Mouse (Mus musculus) regulatory T cell (primary cell): ENCODE results near the gene Rab43.
"Not testable (repeated sequence)": the region's sequence is repeated elsewhere in the genome, so short reads cannot be mapped to it uniquely, and the experiment has no call there.

Experiments used
- in situ Hi-C: fragments of 300-600 bp; cut with MboI, MseI; formaldehyde crosslinking; loops from one replicate; pipeline ENCODE4 v1.15.1; 2025; ENCODE audit warnings: high pct_unique_total_duplicates

Rab43 gene

GRCm38 (mm10) chr6:87786621-87787020 is 25.3 kb downstream of the Rab43 start:
- in situ Hi-C loops, result loop anchor here (10.0 kb wide), 1 partner anchor 1648 kb away; no protein-coding TSS in a partner anchor

GRCm38 (mm10) chr6:87784033-87784432 is 27.9 kb downstream of the Rab43 start:
- in situ Hi-C loops, result loop anchor here (10.0 kb wide), 1 partner anchor 1651 kb away; no protein-coding TSS in a partner anchor

GRCm38 (mm10) chr6:87780546-87781301 is 31.2 kb downstream of the Rab43 start:
- in situ Hi-C loops, result loop anchor here (10.0 kb wide), 1 partner anchor 1654 kb away; no protein-coding TSS in a partner anchor

- in situ Hi-C loops, result loop anchor here (10.0 kb wide), 1 partner anchor 1655 kb away; no protein-coding TSS in a partner anchor
Observed at GRCm38 (mm10) chr6:87779174-87780165, 32.5 kb downstream of the Rab43 start.

GRCm38 (mm10) chr6:87778294-87779173 is 33.4 kb downstream of the Rab43 start:
- in situ Hi-C loops, result no loop called here

DNA sequence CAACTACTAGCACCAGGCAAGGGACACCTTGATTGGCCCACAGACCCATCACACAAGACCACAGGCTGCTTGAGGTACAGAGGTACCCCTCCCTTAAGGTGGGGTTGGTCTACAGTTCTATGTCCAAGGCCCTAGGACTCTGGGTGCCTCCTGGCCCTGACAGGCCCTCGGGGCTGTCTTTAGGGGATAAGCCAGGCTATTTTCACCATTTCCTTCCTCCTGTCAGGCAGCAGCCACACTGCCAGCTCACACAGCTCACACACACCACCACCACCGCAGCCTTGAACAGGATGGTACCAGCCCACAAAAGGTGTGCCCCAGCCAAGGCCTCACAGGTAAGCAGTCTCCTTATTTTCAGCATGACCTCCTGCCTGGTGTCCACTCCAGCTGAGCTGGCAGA is 34.1 kb downstream of the Rab43 start, which contains the start of gene Gp9:
TSS of gene Gp9 (plus strand) at position 231 of the 400 bp plus-strand sequence.
- in situ Hi-C loops, result no loop called here

- in situ Hi-C loops, result no loop called here
Observed at GRCm38 (mm10) chr6:87776663-87777062, 35.3 kb downstream of the Rab43 start.

DNA sequence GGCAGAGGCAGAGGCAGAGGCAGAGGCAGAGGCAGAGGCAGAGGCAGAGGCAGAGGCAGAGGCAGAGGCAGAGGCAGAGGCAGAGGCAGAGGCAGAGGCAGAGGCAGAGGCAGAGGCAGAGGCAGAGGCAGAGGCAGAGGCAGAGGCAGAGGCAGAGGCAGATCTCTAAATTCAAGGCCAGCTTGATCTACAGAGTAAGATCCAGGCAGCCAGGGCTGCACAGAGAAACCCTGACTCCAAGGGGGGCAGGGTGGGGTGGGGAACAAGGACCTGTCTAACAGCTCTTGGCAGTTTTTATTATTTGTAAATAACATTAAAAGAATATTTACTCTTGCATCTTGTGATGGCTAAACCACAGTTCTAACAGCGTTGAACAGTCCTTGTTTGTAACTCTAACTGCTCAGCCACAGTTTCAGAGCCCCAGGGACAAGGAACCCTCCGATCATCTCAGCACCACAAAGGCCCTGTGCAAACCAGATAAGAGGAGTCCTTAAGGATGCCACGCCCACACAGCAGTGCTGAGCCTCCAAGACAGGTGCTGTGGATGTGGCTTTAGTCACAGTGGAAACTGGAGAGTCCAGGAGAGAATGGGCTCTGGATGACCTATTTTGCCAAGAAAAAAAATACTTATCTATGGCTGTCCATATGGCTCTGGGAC is 36.2 kb downstream of the Rab43 start:
- in situ Hi-C loops, result no loop called here

GRCm38 (mm10) chr6:87774909-87775308 is 37.1 kb downstream of the Rab43 start:
- in situ Hi-C loops, result no loop called here

GRCm38 (mm10) chr6:87774466-87774865 is 37.5 kb downstream of the Rab43 start:
- in situ Hi-C loops, result no loop called here

GRCm38 (mm10) chr6:87770626-87771025 is 41.3 kb downstream of the Rab43 start:
- in situ Hi-C loops, result no loop called here

DNA sequence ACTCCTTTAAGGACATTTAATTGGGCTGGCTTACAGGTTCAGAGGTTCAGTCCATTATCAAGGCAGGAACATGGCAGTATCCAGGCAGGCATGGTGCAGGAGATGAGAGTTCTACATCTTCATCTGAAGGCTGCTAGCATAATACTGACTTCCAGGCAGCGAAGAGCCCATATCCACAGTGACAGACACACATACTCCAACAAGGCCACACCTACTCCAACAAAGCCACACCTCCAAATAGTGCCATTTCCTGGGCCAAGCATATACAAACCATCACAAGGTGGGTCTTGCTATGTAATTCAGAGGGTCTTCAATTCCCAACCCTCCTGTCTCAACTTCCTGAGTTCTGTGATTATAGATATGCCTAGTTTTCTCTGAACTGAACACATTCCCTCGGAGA is 47.7 kb downstream of the Rab43 start:
- in situ Hi-C loops, result not testable (repeated sequence)

- in situ Hi-C loops, result no loop called here
Observed at GRCm38 (mm10) chr6:87763376-87764280, 48.3 kb downstream of the Rab43 start.

DNA sequence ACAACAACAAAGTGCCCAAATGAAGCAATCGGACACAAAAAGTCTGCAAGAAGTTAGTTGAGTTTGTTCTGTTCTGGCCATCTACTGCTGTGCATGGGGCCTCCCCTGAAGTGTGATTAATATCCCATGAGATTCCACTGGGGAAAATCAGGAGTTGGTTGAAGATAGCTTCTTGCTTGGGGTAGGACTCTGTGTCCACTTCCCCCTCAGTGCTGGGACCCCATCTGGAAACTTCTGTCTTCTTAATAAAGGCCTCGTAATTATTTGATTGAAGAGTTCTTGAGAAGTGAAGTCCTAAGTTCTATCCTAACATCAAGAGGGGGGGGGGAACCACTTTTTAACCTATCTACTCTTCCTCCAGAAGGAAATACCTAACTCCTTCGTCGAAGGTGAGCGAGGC is 49.8 kb downstream of the Rab43 start:
- in situ Hi-C loops, result no loop called here

DNA sequence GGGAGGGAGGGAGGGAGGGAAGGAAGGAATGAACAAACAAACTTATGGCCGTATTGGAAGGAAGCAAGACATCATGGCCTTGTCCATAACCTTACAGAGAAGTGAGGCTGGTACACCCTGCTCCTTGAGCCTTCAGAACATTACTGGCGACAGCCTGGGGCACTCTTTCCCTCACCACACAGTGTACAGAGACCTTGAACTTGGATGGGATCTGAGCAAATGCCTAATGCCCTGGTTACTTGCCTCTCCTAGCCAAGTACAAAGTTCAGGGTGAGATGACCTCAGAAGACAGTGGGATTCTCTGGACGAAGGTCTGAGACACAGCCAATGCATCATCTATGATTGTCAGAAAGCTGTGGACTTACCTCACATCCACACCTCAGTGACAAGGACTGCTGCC is 52.1 kb downstream of the Rab43 start:
- in situ Hi-C loops, result no loop called here

DNA sequence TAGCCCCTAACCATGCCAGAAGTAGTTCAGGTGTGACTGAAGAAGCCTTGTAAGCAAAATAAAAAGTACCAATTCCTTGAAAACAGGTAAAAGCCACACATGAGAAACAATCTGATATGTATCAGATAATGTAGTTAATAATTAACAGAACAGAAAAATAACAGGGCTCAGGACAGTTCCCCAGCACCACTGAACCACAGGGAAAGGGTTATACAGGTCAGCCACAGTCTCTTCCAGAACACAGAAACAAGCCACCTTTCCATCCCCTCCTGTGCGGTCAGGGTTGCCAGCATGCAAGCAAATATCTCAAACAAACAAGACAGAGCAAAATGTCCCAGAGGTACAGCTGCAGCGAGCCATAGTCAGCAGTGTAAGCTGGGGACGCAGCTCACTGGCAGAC is 52.6 kb downstream of the Rab43 start:
- in situ Hi-C loops, result no loop called here

GRCm38 (mm10) chr6:87756896-87757295 is 55.1 kb downstream of the Rab43 start:
- in situ Hi-C loops, result no loop called here

GRCm38 (mm10) chr6:87755196-87755595 is 56.8 kb downstream of the Rab43 start:
- in situ Hi-C loops, result no loop called here

GRCm38 (mm10) chr6:87751574-87751973 is 60.4 kb downstream of the Rab43 start:
- in situ Hi-C loops, result no loop called here
